Mouse (Mus musculus) embryonic facial prominence, embryonic 11.5 days (tissue): Measurements from ENCODE around the gene Rhou. TPM values are rescaled to one million over a fixed set of nuclear protein-coding genes. Genes with fewer than 3 reads are reported as not detected.
A peak's percentile ranks its signal among the peaks of the same experiment; 100 is the strongest.

Experiments used
- ATAC-seq: fragments of 200-750 bp; cut with Nextera tagmentation; replicated peaks from 2 replicates; pipeline ENCODE4 v1.8.0; 2017; ENCODE audit warnings: low read depth; ENCODE audit not compliant: insufficient number of reproducible peaks, low FRiP score, low TSS enrichment
- DNase-seq: peaks from one replicate; pipeline ENCODE4 v3.0.0-alpha.2; 2015; ENCODE audit warnings: low spot score
- H3K27ac ChIP-seq: fragments of 300-500 bp; sonication (generic); replicated peaks from 2 replicates; pipeline ENCODE4 v1.5.1; 2014; ENCODE audit warnings: mild to moderate bottlenecking, low read depth, low read length, control low read depth
- H3K27me3 ChIP-seq: fragments of 300-500 bp; sonication (generic); 2 replicates; pipeline ENCODE4 v1.6.1; 2014; ENCODE audit warnings: mild to moderate bottlenecking, low read length, moderate library complexity, mixed read lengths; ENCODE audit not compliant: control insufficient read depth, insufficient read depth
- H3K36me3 ChIP-seq: fragments of 300-500 bp; sonication (generic); replicated peaks from 2 replicates; pipeline ENCODE4 v1.6.1; 2014; ENCODE audit warnings: low read depth, mild to moderate bottlenecking, low read length, moderate library complexity, mixed read lengths; ENCODE audit not compliant: control insufficient read depth, insufficient read depth
- H3K4me1 ChIP-seq: fragments of 300-500 bp; sonication (generic); 2 replicates; pipeline ENCODE4 v1.6.1; 2014; ENCODE audit warnings: low read length, mixed read lengths; ENCODE audit not compliant: control insufficient read depth, insufficient read depth
- H3K4me2 ChIP-seq: fragments of 300-500 bp; sonication (generic); 2 replicates; pipeline ENCODE4 v1.6.1; 2014; ENCODE audit warnings: low read depth, mild to moderate bottlenecking, control low read depth, low read length, moderate library complexity
- H3K4me3 ChIP-seq: fragments of 300-500 bp; sonication (generic); 2 replicates; pipeline ENCODE4 v1.5.1; 2014; ENCODE audit warnings: low read depth, low read length, control low read depth
- H3K9ac ChIP-seq: fragments of 300-500 bp; sonication (generic); replicated peaks from 2 replicates; pipeline ENCODE4 v1.6.1; 2014; ENCODE audit warnings: mild to moderate bottlenecking, control low read depth, low read length
- H3K9me3 ChIP-seq: fragments of 300-500 bp; sonication (generic); replicated peaks from 2 replicates; pipeline ENCODE4 v1.6.1; 2016; ENCODE audit warnings: mild to moderate bottlenecking, low read length, inconsistent platforms, mixed read lengths; ENCODE audit not compliant: control insufficient read depth
- WGBS: fragments of 180-500 bp; shearing (Covaris S2); extraction: QIAGEN DNeasy Blood & Tissue Kit; methylation state at CpG from one replicate; pipeline ENCODE4 v1.1.7; 2014; 5-methylcytosine and 5-hydroxymethylcytosine counted together
- polyA plus RNA-seq: library from polyadenylated mRNA; unstranded; fragments of >200 nt; fragmentation: Nextera tagmentation; extraction: Ambion mirVana; gene quantifications from 2 replicates; pipeline ENCODE4 v1.2.1, GENCODE M21; 2014

Gene Rhou
- polyA plus RNA-seq, 1 experiment from 2014 or later = 11.2 TPM

GRCm38 (mm10) chr8:123634395-123635131 lies 19.2 kb upstream of the Rhou start:
- no peaks in the 10 kb centered on the region for H3K9me3 ChIP-seq
- H3K27ac ChIP-seq = no peak overlapping the region
- no peak overlapping the region for H3K4me3 ChIP-seq
- H3K4me1 ChIP-seq = no peaks in the 10 kb centered on the region
- H3K4me2 ChIP-seq = no peak overlapping the region
- ATAC-seq (no peak), DNase-seq (no peak)
- no peak overlapping the region for H3K9ac ChIP-seq
- 52% methylated on average over 3 of the region's 3 CpGs for WGBS
- no peaks in the 10 kb centered on the region for H3K27me3 ChIP-seq
- no peaks in the 10 kb centered on the region for H3K36me3 ChIP-seq

- no peak for DNase-seq
- Histone ChIP-seq H3K4me1 (no peaks in the 10 kb centered on the region), H3K4me3 (no peak overlapping the region), H3K9me3 (no peaks in the 10 kb centered on the region), H3K4me2 (no peak overlapping the region), H3K27ac (no peak overlapping the region), H3K27me3 (no peaks in the 10 kb centered on the region), H3K9ac (no peak overlapping the region), H3K36me3 (no peaks in the 10 kb centered on the region)
- ATAC-seq = no peak
- WGBS = 82% methylated on average over 11 of the region's 11 CpGs
Measured at GRCm38 (mm10) chr8:123635671-123636070, 18.1 kb upstream of the Rhou start.

- DNase-seq (peak; percentile 93), ATAC-seq (0 out of 2 replicates have a peak, but pooled peaks have one; percentile 44)
- Histone ChIP-seq H3K27me3 (no peaks in the 10 kb centered on the region; the same call in 1 of the 2 replicates), H3K9me3 (no peaks in the 10 kb centered on the region), H3K4me2 (peak overlapping the region; percentile 40), H3K36me3 (no peaks in the 10 kb centered on the region), H3K9ac (no peak overlapping the region), H3K27ac (no peak overlapping the region), H3K4me3 (peak overlapping the region; percentile 19; the same call in 1 of the 2 replicates), H3K4me1 (no peaks in the 10 kb centered on the region)
- WGBS = 17% methylated on average over 25 of the region's 25 CpGs
Measured at GRCm38 (mm10) chr8:123643330-123644051, 10.2 kb upstream of the Rhou start.

- H3K36me3 ChIP-seq = no peaks in the 10 kb centered on the region
- no peaks in the 10 kb centered on the region for H3K4me1 ChIP-seq
- no peak overlapping the region for H3K4me3 ChIP-seq
- DNase-seq (no peak), ATAC-seq (no peak)
- no peak overlapping the region for H3K9ac ChIP-seq
- WGBS = 72% methylated on average over 9 of the region's 9 CpGs
- no peaks in the 10 kb centered on the region for H3K9me3 ChIP-seq
- no peak overlapping the region for H3K27ac ChIP-seq
- no peaks in the 10 kb centered on the region; the same call in 1 of the 2 replicates for H3K27me3 ChIP-seq
- H3K4me2 ChIP-seq = no peak overlapping the region
Measured at GRCm38 (mm10) chr8:123645229-123645628, 8.5 kb upstream of the Rhou start.

GRCm38 (mm10) chr8:123648245-123649170 lies 5.2 kb upstream of the Rhou start:
- WGBS = 68% methylated on average over 17 of the region's 17 CpGs
- no peaks in the 10 kb centered on the region for H3K36me3 ChIP-seq
- H3K4me3 ChIP-seq = no peak overlapping the region
- no peaks in the 10 kb centered on the region for H3K9me3 ChIP-seq
- no peaks in the 10 kb centered on the region for H3K4me1 ChIP-seq
- DNase-seq (no peak), ATAC-seq (no peak)
- no peaks in the 10 kb centered on the region for H3K27me3 ChIP-seq
- no peak overlapping the region for H3K4me2 ChIP-seq
- H3K27ac ChIP-seq = no peak overlapping the region
- H3K9ac ChIP-seq = no peak overlapping the region

- ATAC-seq = no peak
- Histone ChIP-seq H3K4me1 (no peaks in the 10 kb centered on the region), H3K9me3 (no peaks in the 10 kb centered on the region), H3K27ac (no peak overlapping the region), H3K4me3 (no peak overlapping the region), H3K36me3 (no peaks in the 10 kb centered on the region), H3K4me2 (no peak overlapping the region), H3K27me3 (no peaks in the 10 kb centered on the region), H3K9ac (no peak overlapping the region)
- no peak for DNase-seq
- WGBS = 90% methylated on average over 12 of the region's 12 CpGs
Measured at GRCm38 (mm10) chr8:123649483-123649882, 4.2 kb upstream of the Rhou start.

GRCm38 (mm10) chr8:123651390-123652098 lies 2.2 kb upstream of the Rhou start:
- WGBS = 89% methylated on average over 5 of the region's 5 CpGs
- Histone ChIP-seq H3K4me2 (no peak overlapping the region), H3K9ac (no peak overlapping the region), H3K27ac (no peak overlapping the region), H3K9me3 (no peaks in the 10 kb centered on the region), H3K36me3 (no peaks in the 10 kb centered on the region), H3K27me3 (no peaks in the 10 kb centered on the region), H3K4me3 (no peak overlapping the region), H3K4me1 (no peaks in the 10 kb centered on the region)
- DNase-seq (no peak), ATAC-seq (no peak)
